Comparison of ENCODE assay signal across 9 mouse cellular contexts in genomic region chr9:45572787-45573492, GRCm38 (mm10).
DNase-seq lines count a peak whose midpoint lies in the region; ATAC-seq lines count a peak whose summit lies in the region.
"Had no signal": no experiment of that assay in that cellular context is flagged by ENCODE, and none has a peak within 500 bp of the region (broad histone marks: within the 10 kb centered on the region; RNA-seq: fewer than 3 reads in every experiment).

No protein-coding gene starts in this region.

- peak overlapping the region; percentile 1; the same call in 1 of the 2 replicates for H3K27ac ChIP-seq in kidney, embryonic 14.5 days (ENCODE audit: low read depth, low read length)
- peak overlapping the region; percentile 75 for H3K27ac ChIP-seq in kidney, embryonic 16.5 days (ENCODE audit: low read length)

- peaks cover 21% of the 10 kb centered on the region; the same call in 1 of the 2 replicates for H3K4me1 ChIP-seq in kidney, embryonic 14.5 days (ENCODE audit: control insufficient read depth, insufficient read depth, low read length)
- H3K4me1 ChIP-seq in kidney, embryonic 16.5 days (ENCODE audit: insufficient read depth, low read length) = peaks cover 33% of the 10 kb centered on the region

- H3K4me3 ChIP-seq in kidney, embryonic 14.5 days (ENCODE audit: low read length) = no peak overlapping the region
- no peak overlapping the region for H3K4me3 ChIP-seq in kidney, embryonic 16.5 days (ENCODE audit: low read length)

- no peaks in the 10 kb centered on the region for H3K9me3 ChIP-seq in kidney, embryonic 14.5 days (ENCODE audit: control insufficient read depth, low read length)
- H3K9me3 ChIP-seq in kidney, embryonic 16.5 days (ENCODE audit: low read length) = no peaks in the 10 kb centered on the region

- ATAC-seq in kidney, embryonic 14.5 days (ENCODE audit: low FRiP score, low TSS enrichment) = peak; percentile 84
- ATAC-seq in kidney, embryonic 16.5 days (ENCODE audit: low FRiP score, low TSS enrichment) = peak; percentile 73
- ATAC-seq in activated CD4-positive, CD25-positive, alpha-beta regulatory T cell, adult 4 months = no peak

- WGBS in kidney, embryonic 14.5 days = 35% methylated on average over 9 of the region's 9 CpGs
- 33% methylated on average over 9 of the region's 9 CpGs for WGBS in kidney, embryonic 16.5 days

- no peak for DNase-seq in kidney, adult 8-10 months
- DNase-seq in gastrocnemius, postnatal 14 days = peak; percentile 43
- DNase-seq in ovary, postnatal 10 days (ENCODE audit: low spot score) = peak; percentile 33
- DNase-seq in frontal cortex, postnatal 25 days (ENCODE audit: low spot score in 2 of 2) = no peak
- DNase-seq in thymus, postnatal 4 days = no peak
- DNase-seq: cerebellum, adult 9-10 months had no signal

- no peaks in the 10 kb centered on the region for H3K36me3 ChIP-seq in kidney, embryonic 14.5 days (ENCODE audit: control insufficient read depth, insufficient read depth, low read length)
- H3K36me3 ChIP-seq in kidney, embryonic 16.5 days (ENCODE audit: insufficient read depth, low read length) = no peaks in the 10 kb centered on the region

- no peak overlapping the region for H3K4me2 ChIP-seq in kidney, embryonic 14.5 days (replicated peaks; ENCODE audit: low read depth, low read length)
- no peak overlapping the region for H3K4me2 ChIP-seq in kidney, embryonic 16.5 days (replicated peaks; ENCODE audit: low read depth, low read length)

- intact Hi-C loops in gastrocnemius, postnatal 14 days (cut with DNase I; ENCODE audit: low total_unique reads) = no loop called here

- no peaks in the 10 kb centered on the region for H3K27me3 ChIP-seq in kidney, embryonic 14.5 days (ENCODE audit: control insufficient read depth, insufficient read depth, low read length)
- no peaks in the 10 kb centered on the region for H3K27me3 ChIP-seq in kidney, embryonic 16.5 days (ENCODE audit: insufficient read depth, low read length)

- no peak overlapping the region for H3K9ac ChIP-seq in kidney, embryonic 14.5 days (ENCODE audit: low read depth, low read length)
- H3K9ac ChIP-seq in kidney, embryonic 16.5 days (replicated peaks; ENCODE audit: low read length) = 0 out of 2 replicates have a peak overlapping the region, but pooled peaks have one; percentile 26

Comparison
In these comparisons a context has a peak if more than half of its experiments do, and no peak if none do; other contexts are left out.
1. DNase-seq: peak in gastrocnemius, postnatal 14 days (single experiment) and ovary, postnatal 10 days (single experiment); none in kidney, adult 8-10 months (0 of 2), frontal cortex, postnatal 25 days (0 of 2) and thymus, postnatal 4 days (single experiment).